Mouse (Mus musculus) kidney, postnatal 14 days (tissue): Measurements from ENCODE around the gene Naa10.

Experiments used
- DNase-seq: peaks from one replicate; pipeline ENCODE4 v3.0.0; 2022; ENCODE audit warnings: mixed read lengths

Gene Naa10

DNA sequence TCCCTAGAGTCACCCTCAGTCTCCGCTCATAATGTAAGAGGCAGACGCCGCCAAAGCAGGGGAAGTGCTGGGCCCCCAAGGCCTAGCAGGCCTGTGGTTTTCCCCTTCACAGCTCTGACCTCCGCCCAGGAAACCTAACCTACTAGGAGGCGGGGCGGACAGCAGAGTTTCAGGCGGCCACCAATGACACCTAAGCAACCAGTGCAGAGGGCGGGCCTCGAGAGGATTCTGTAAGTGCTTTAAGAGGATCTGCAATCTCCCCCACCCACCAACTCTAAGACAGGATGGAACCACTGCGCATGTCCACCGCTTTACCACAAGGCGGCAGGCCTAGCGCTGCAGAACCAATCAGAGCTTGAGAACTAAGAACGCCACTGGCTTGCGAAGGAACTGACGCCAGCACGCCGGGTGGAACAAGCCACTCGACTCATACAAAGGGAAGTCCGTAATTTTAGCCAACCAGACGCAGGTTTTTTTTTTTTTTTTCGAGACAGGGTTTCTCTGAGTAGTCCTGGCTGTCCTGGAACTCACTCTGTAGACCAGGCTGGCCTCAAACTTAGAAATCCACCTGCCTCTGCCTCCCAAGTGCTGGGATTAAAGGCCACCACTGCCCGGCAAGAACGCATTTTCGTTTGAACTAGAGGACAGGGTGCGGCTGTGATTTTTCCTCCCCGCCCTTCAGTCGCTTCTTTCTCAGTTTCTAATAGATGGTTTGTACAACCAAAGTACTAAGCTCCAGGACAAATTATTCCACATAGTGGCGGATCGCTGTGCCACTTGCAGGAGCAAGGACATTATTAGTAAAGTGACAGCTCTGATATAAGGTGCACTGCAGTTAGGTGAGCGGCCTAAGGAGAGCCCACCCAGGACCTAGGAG is 6.7 kb downstream of the Naa10 start:
- peak; percentile 94 for DNase-seq

DNA sequence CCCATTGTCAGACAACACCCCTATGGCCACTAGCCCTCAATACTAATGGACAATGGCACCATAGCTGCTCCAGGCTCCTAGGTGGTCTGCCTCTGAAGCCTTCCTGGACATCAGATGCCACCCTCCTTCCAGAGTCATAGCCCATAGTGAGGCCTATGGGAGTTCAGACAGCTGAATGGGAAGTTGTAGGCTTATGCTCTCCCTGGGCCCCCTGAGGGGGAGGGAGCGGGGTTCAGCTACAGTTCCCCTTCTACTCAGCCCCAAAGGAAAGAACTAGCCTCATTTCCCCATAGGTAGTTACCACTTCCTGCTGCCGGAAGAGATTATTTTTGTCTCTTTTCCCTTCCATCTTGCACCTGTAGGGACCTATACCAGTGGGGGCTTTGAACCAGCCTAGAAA is 10.2 kb downstream of the Naa10 start:
- no peak for DNase-seq

DNA sequence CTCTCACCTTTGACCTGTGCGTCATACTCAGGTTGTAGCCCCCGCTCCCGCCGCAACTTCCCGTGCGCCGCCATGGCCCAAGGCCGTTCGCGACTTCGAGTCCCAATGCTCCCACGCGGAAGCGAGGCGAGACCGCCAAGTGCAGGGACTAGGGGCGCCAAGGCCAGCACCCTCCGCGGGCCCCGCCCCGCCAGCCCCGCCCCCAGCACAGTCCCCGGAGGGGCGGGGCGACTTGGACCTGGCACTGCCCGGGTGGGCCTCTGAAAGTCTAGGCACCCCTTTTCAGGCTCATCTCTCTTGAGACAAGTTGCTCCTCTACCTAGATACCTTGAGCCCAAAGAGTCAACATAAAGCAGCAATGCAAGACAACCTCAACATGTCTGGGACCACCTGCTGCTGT is 10.6 kb downstream of the Naa10 start:
- peak; percentile 10 for DNase-seq

DNA sequence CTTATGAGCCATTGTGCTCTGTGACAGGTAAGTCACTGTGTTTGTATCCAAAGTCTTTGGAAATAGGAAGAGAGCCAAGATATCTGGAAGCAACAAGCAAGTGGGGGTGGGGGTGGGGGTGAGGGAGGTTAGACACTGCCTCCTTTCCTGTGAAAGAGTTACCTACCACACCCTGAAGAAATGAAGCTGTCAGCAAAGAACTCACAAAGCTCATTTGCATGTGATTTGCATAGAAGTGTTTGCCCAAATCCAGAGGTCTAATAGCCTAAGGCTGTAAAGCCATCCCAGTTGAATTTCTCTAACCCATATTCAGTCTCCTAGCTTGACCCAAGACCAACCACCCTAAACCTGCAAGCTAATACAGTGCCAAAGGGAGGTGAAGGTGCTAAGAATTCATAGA is 11.3 kb downstream of the Naa10 start:
- no peak for DNase-seq

DNA sequence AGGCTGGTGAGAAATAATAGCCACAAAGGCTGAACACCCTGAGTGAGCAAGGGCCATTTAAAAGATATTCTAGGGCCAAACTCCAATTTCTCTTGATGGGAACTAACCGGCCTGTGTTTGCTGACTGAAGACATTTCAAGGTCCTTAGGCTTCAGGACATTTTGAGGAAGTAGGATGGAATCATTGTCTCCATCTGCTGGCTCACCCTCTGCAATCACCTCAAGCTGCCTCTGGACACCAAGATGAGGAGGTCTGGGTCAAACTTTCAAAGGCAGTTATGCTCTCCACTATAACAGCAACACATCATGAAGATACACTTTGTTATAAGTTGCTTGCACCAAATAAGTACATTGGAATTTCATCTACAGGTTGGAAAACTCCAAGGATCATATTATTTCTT is 11.7 kb downstream of the Naa10 start:
- no peak for DNase-seq

DNA sequence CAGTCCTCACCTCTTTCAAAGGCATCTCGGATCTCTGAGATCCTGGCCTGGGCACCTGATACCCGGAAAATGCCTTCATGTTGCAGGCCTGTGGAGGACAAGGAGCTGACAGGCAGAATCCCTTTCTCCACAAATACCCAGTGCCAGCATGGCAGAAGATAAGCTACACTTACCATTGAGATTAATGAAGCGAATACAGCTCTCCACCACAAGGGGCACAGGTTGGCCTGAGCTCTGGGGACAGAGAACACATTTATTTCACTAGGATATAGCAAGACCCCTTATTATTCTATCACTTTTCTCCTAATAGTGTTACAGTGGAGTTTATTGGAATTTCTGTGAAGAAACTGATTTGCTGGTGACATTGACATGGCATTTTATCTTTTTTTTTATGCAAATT is 23.8 kb downstream of the Naa10 start:
- no peak for DNase-seq

DNA sequence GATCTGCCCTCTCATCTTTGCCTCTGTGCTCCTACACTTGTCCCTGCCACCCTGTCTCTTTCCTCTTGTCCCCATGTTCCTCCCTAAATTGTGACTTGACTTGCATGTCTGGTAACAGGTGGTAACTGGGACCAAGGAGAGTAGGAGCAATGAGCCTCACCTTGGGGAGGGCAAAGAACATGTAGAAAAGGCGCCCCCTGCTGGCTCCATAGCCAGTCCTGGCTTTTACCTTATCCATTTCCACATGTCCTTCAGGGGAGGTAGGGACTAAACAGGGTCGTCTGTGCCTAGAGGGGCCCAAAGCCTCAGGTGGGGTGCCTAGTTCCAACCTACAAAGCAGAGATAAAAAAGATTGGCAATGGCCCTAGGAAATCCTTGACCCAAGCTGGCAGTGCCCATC is 26.0 kb downstream of the Naa10 start, which contains the start of gene L1cam:
TSS of gene L1cam (minus strand) at position 387 of the 400 bp plus-strand sequence.
- peak; percentile 64 for DNase-seq

DNA sequence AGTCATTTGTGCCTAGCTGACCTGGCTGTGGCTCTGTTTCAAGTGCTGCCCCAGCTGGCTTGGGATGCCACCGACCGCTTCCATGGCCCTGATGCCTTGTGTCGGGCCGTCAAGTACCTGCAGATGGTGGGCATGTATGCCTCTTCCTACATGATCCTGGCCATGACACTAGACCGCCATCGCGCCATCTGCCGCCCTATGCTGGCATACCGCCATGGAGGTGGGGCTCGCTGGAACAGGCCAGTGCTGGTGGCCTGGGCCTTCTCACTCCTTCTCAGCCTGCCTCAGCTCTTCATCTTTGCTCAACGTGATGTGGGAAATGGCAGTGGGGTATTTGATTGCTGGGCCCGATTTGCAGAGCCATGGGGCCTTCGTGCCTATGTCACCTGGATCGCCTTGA is 28.9 kb downstream of the Naa10 start:
- DNase-seq = no peak

DNA sequence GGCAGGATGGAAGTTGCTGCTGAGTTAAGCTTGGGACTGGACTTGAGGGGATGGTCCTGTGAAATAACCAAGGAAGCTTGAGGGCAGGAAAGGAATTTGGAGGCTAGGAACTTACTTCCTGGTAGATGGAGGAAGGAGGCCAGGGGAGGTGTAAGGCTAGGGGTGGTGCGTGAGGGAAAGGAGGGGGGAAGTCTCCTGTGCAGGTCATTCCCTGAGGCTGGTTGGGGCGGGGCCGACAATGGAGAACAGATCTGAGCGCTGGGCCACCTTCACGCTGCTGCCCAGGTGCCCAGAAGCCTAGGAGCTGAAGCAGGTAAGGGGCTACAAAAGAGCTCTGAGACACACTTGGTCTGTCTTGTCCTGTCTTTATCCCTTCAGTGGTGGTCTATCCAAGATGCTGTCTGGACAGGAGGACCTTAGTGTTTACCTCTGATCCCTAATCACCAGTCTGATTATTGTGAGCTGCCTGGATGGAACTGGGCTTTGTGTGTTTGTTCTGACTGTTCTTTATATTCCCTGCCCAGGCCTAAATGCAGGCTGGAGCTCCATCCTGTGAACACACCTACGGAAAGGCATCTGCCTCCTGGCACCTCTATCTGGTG is 30.1 kb downstream of the Naa10 start, which contains the start of gene Avpr2:
TSS of gene Avpr2 (plus strand) at position 552 of the 602 bp plus-strand sequence.
- peak; percentile 29 for DNase-seq

DNA sequence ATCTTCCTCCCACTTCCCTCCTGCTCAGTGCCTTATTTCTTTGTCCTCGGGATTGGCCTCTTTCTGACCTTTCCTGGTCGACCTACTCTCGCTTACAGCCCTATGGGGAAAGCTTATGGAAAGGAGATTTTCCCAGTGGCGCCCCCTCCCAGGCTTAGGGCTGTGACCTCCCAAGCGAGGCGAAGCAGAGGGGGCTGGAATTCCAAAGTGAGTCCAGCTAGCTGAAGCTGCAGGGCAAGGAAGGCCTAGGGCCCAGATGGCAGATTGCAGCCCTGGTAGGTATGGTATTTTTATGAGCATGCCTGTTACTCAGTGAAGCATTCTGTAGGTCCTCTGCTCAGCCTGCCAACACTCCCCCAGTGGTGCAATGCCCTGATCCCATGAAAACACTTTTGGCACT is 40.3 kb downstream of the Naa10 start:
- peak; percentile 51 for DNase-seq

DNA sequence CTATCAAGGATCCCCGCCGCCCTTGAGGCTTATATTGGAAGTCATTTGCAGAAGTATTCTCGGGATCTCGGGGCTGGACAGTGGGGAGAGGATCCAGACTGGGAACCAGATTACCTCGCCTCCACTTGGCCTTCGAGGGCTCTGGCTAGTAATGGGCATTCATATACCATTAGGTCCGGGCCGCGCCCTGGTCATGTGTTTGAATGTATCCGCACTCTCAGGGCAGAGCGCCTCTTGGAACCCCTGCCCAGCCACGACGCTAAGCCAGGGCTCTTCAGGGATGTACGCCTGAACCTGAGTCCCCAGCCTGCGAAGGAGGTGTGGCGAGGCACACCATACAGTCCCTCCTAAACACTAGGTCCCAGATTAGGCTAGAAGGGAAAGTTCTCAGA is 40.7 kb downstream of the Naa10 start:
- no peak for DNase-seq

DNA sequence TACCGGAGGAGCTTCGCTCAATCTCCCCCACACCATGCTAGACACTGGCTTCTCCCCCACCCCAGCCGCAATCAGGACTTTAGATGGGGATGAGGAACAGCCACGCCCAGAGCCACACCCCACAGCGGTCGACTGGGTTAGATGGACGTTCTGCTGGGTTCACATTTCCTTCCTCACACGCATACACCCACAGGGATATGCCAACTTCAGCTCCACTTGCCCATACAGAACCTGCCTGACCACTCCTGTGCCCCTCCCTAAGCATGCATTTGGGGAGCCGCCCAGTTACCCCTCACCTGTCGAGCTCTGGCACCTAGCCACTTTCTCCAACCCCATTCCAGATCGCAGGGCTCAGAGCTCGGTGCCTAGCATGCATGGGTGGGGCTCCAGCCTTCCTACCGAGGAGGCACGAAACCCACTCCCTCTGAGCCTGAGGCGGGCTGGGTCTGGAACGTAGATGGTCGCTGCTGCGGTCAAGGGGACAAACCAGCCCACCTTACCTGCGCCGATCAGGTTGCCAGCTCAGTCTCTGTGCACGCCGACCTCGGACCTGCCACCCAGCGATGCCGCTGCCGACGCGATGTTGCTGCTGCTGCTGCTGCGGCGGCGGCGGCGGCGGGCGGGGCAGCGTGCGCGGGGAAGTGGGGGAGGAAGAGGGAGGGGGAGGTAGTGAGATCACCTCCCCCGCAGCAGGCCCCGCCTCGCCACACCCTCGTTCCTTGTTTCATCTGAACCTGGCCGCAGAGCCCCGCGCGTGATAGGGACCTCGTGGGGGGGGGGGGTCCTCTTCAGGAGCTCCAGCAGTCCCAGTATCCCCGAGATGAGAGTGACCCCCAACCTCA is 41.3 kb downstream of the Naa10 start:
- DNase-seq = peak; percentile 50

DNA sequence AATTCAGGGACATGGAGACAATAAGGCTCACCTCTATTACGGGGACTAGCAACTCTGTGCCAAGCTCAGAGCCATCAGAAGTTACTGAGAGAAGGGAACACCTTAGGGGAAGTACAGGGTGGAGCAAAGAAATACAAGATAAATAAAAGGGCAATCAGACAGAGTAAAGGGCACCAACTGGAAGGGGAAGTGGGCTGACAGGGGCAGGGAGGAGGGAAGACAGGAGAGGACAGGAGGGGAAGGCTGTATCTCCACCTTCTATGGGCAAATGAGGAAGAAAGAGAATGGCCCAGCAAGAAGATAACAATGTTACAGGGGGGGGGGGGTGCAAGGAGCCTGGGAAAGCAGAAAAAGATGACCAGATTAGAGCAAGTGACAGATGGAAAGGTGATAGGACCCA is 44.7 kb downstream of the Naa10 start:
- no peak for DNase-seq

DNA sequence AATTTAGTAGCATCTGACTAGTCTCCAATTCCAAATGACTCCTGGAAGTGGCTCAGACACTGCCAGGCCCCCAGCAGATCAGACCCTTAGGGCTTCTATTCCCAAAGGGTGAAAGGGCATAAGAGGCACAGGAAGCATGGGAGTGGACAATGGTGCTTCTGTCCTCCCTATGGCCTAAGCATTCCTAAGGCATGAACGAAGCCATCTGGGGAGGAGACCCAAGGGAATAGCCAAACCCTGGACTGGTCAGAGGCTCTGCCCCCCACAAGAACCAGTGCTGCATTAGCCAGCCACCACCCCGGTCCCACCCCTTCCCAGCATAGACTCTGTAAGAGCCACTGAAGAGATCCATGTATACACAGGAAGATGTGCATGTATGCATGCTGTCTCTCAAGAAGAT is 45.9 kb downstream of the Naa10 start:
- no peak for DNase-seq

DNA sequence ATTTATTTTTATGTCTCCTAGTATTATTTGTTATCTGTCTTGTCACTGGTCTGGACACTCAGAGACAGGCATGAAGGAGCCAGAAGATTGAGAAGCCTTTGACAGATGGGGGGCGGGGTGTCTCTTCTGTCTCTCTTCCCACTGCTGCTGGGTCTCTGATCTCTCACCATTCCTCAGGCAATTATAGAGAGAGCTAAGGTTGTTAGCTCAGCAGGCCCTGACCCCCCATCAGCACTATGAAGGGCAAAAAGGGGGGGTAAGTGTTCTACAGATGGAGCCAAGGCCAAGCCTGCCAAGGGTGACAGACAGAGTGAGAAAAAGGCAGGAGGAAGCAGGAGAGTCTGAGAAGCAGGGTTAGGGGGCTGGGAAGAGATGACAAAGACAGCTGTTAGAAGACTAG is 49.8 kb downstream of the Naa10 start:
- DNase-seq = no peak

DNA sequence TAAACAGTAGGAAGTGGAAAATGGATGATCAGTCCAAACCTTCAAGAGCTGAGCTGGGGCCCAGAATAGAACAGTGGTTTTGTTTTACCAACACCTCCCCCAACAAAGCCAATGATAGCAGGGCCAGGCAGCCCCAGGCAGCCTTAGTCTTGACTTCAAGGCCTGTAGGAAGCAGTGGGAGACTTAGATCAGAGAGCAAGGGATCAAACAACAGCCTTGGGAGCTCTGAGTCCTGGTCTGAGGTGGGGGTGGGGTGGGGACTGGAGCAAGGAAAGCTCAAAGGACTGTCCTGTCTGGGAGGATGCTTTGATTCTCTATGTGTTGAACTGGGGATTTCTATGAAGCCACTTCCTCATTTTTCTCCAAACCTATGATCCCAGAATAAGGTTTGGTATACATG is 50.3 kb downstream of the Naa10 start:
- no peak for DNase-seq

DNA sequence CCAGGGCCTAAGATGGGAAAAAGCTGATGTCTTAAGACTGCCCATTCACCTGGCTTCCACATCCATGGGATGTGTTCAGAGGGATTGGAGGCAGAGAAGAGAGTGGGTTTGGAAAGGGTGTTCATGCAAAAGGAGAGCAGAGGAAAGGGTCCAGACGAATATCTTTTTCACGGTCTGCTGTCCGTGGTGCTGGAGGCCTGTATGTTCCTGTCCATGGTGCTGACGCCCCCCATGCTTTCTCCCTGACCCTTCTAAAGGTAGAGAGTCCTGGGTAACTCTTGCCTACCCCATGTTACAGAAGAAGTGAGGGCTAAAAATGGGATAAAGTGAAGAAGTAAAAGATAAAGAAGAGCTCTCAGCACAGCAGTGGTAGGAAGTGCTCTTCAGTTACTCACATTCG is 52.4 kb downstream of the Naa10 start:
- peak; percentile 24 for DNase-seq

DNA sequence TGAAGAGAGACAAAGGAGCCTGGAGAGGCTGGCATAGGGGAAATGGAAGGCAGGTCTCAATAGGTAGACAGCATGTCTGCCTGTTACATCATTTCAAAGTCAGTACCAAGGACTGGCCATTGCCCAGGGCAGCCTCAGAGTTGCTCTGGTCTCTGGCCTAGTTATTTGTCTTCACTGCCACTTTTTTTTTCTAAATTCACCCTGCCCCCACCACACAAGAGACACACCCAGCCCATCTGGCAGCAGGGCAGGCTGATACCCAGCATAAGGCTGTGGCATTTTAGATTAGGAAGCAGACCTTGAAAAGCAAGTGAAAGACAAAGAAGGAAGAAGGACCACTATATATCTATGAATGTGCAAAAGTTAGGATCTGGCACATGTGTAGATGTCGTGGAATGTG is 53.9 kb downstream of the Naa10 start:
- DNase-seq = no peak

DNA sequence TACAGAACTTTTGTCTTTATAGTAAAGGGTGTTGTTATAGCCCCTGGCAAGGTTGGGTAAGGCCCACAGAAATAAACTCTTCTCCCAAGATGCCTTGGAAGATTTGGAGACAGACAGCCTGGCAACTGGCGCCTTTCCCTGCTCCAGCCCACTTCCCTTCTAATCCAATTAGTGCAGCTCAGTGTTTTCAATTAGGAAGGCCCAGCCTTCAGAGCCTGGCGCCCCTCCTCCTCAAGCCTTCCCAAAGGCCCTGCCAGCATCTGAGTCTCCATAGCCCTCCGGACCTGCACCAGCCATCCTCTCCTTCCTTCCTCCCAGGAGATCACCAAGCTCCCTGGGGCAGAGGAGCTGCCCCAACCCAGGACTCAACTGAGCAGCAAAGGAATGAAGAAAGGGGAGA is 54.5 kb downstream of the Naa10 start:
- DNase-seq = no peak
